Mouse (Mus musculus): ENCODE results near the gene Ece1. TPM values are rescaled to one million over a fixed set of nuclear protein-coding genes. Genes with fewer than 3 reads are reported as not detected.

Ece1 gene
- polyA plus RNA-seq, 1 experiment from 2014 or later, result 94.2 TPM

- DNase-seq (ENCODE audit: low spot score), result no peak
- ATAC-seq (replicated peaks; ENCODE audit: low FRiP score, low TSS enrichment, low read depth), result no peak
- H3K4me2 ChIP-seq (ENCODE audit: low read length), result no peak overlapping the region
- no peaks in the 10 kb centered on the region for H3K4me1 ChIP-seq (replicated peaks; ENCODE audit: control insufficient read depth, insufficient read depth, low read length)
- 72% methylated on average over 17 of the region's 17 CpGs for WGBS
- H3K27ac ChIP-seq (ENCODE audit: low read depth), result no peak overlapping the region
- 0 out of 2 replicates have a peak, but pooled peaks cover 2% of the 10 kb centered on the region for H3K9me3 ChIP-seq (ENCODE audit: control insufficient read depth, low read length)
- H3K4me3 ChIP-seq (ENCODE audit: low read depth, low read length), result no peak overlapping the region
- no peak overlapping the region for H3K9ac ChIP-seq (ENCODE audit: low read length)
- no peaks in the 10 kb centered on the region for H3K27me3 ChIP-seq (replicated peaks; ENCODE audit: control insufficient read depth, insufficient read depth, low read length)
- peaks cover 94% of the 10 kb centered on the region for H3K36me3 ChIP-seq (ENCODE audit: control insufficient read depth, insufficient read depth, low read length)
These were observed 80.1 kb downstream of the Ece1 start for GRCm38 (mm10) chr4:137941871-137942781.

DNA sequence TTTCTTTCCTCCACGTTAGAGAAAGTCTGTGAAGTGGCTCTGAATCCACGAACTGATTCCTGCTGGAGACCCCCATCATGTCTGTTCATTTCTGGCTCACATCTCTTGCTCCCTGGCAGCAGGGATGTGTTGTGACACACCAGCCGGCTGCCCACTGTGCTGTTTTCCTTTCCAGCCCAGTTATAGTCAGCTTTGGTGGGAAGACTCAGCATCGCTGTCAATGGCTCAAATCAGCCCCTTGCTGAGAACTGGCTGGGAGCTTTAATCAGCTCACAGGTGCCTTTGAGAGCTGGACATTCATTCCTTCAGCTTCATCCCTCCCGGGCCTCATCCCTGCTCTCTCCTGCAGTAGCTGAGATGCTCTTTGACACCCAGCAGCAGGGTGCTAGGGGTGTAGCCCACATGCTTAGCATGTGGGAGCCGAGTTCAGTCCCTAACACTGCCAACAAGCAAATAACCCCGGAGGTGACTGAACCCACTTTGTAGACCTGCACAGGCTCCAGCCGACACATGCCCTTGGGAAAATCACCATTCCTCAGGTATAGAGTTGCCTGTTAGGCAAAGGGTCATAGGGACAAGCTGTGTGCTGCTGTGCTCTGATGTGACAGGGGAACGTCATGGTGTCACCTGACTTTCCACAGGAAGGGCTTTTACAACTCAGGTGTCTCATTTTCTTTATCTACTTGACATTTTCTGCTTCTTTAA lies 80.9 kb downstream of the Ece1 start:
- 74% methylated on average over 9 of the region's 9 CpGs for WGBS
- Histone ChIP-seq H3K27ac (ENCODE audit: low read depth) (no peak overlapping the region), H3K9me3 (ENCODE audit: control insufficient read depth, low read length) (0 out of 2 replicates have a peak, but pooled peaks cover 2% of the 10 kb centered on the region), H3K4me2 (ENCODE audit: low read length) (no peak overlapping the region), H3K4me3 (ENCODE audit: low read depth, low read length) (no peak overlapping the region), H3K36me3 (ENCODE audit: control insufficient read depth, insufficient read depth, low read length) (peaks cover 93% of the 10 kb centered on the region), H3K9ac (ENCODE audit: low read length) (no peak overlapping the region), H3K4me1 (replicated peaks; ENCODE audit: control insufficient read depth, insufficient read depth, low read length) (no peaks in the 10 kb centered on the region), H3K27me3 (replicated peaks; ENCODE audit: control insufficient read depth, insufficient read depth, low read length) (no peaks in the 10 kb centered on the region)
- no peak for ATAC-seq (replicated peaks; ENCODE audit: low FRiP score, low TSS enrichment, low read depth)
- DNase-seq (ENCODE audit: low spot score), result no peak

DNA sequence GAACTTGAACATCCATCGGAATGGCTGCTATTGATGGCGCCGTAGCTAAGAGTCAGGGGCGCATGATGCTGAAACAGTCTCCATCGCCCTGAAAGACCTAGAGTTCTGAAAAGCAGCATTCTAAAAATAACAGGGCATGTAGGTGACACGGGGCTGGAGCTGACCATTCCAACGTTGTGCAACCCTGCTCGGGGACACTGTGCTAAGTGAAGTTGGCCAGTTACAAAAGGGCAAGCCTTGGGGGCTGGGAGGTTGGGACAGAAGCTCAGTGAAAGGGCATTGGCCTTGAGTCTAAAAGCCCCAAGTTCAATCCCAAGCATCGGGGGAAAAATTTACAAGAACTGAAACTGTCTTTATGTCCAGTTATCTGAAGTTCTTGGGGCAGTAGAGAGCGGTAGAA lies 81.5 kb downstream of the Ece1 start:
- no peaks in the 10 kb centered on the region for H3K27me3 ChIP-seq (replicated peaks; ENCODE audit: control insufficient read depth, insufficient read depth, low read length)
- ATAC-seq (replicated peaks; ENCODE audit: low FRiP score, low TSS enrichment, low read depth) (no peak), DNase-seq (ENCODE audit: low spot score) (no peak)
- WGBS, result 91% methylated on average over 10 of the region's 10 CpGs
- peaks cover 93% of the 10 kb centered on the region for H3K36me3 ChIP-seq (ENCODE audit: control insufficient read depth, insufficient read depth, low read length)
- no peak overlapping the region for H3K9ac ChIP-seq (ENCODE audit: low read length)
- no peak overlapping the region for H3K4me3 ChIP-seq (ENCODE audit: low read depth, low read length)
- no peaks in the 10 kb centered on the region for H3K4me1 ChIP-seq (replicated peaks; ENCODE audit: control insufficient read depth, insufficient read depth, low read length)
- 0 out of 2 replicates have a peak, but pooled peaks cover 2% of the 10 kb centered on the region for H3K9me3 ChIP-seq (ENCODE audit: control insufficient read depth, low read length)
- H3K4me2 ChIP-seq (ENCODE audit: low read length), result no peak overlapping the region
- no peak overlapping the region for H3K27ac ChIP-seq (ENCODE audit: low read depth)

GRCm38 (mm10) chr4:137945376-137945775 lies 83.3 kb downstream of the Ece1 start:
- 77% methylated on average over 4 of the region's 4 CpGs for WGBS
- H3K27ac ChIP-seq (ENCODE audit: low read depth), result no peak overlapping the region

DNA sequence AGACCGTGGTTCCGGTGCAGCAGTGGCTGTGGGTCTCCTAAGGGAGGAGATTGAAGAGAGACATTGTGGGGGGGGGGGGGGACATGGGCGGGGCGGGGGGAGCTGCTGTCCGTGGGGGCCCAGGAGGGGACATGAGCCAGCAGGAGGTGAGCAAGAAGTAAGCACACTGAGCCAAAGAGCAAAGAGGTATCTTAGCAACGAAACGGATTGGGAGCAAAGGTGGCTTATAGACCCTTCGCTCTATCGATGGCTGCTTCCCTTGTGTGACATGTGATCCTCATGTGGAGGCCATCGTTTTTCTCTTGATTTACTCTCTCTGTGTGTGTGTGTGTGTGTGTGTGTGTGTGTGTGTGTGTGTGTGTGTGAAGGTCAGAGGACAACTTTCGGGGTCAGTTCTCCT lies 84.4 kb downstream of the Ece1 start:
- Histone ChIP-seq H3K36me3 (ENCODE audit: control insufficient read depth, insufficient read depth, low read length) (peaks cover 92% of the 10 kb centered on the region), H3K4me2 (ENCODE audit: low read length) (no peak overlapping the region), H3K27ac (ENCODE audit: low read depth) (no peak overlapping the region), H3K27me3 (replicated peaks; ENCODE audit: control insufficient read depth, insufficient read depth, low read length) (no peaks in the 10 kb centered on the region), H3K9me3 (ENCODE audit: control insufficient read depth, low read length) (0 out of 2 replicates have a peak, but pooled peaks cover 2% of the 10 kb centered on the region), H3K4me1 (replicated peaks; ENCODE audit: control insufficient read depth, insufficient read depth, low read length) (no peaks in the 10 kb centered on the region), H3K4me3 (ENCODE audit: low read depth, low read length) (no peak overlapping the region), H3K9ac (ENCODE audit: low read length) (no peak overlapping the region)
- ATAC-seq (replicated peaks; ENCODE audit: low FRiP score, low TSS enrichment, low read depth) (0 out of 2 replicates have a peak, but pooled peaks have one; percentile 29), DNase-seq (ENCODE audit: low spot score) (no peak)
- 78% methylated on average over 10 of the region's 11 CpGs for WGBS

More at GRCm38 (mm10) chr4:137945376-137945775, 83.3 kb downstream of the Ece1 start:
- Histone ChIP-seq H3K4me3 (ENCODE audit: low read depth, low read length) (no peak overlapping the region), H3K36me3 (ENCODE audit: control insufficient read depth, insufficient read depth, low read length) (peaks cover 93% of the 10 kb centered on the region), H3K27me3 (replicated peaks; ENCODE audit: control insufficient read depth, insufficient read depth, low read length) (no peaks in the 10 kb centered on the region), H3K4me1 (replicated peaks; ENCODE audit: control insufficient read depth, insufficient read depth, low read length) (no peaks in the 10 kb centered on the region), H3K9me3 (ENCODE audit: control insufficient read depth, low read length) (0 out of 2 replicates have a peak, but pooled peaks cover 2% of the 10 kb centered on the region), H3K4me2 (ENCODE audit: low read length) (no peak overlapping the region), H3K9ac (ENCODE audit: low read length) (no peak overlapping the region)
- DNase-seq (ENCODE audit: low spot score) (no peak), ATAC-seq (replicated peaks; ENCODE audit: low FRiP score, low TSS enrichment, low read depth) (no peak)

- Histone ChIP-seq H3K4me3 (ENCODE audit: low read depth, low read length) (no peak overlapping the region), H3K4me2 (ENCODE audit: low read length) (no peak overlapping the region), H3K36me3 (ENCODE audit: control insufficient read depth, insufficient read depth, low read length) (peaks cover 91% of the 10 kb centered on the region), H3K4me1 (replicated peaks; ENCODE audit: control insufficient read depth, insufficient read depth, low read length) (no peaks in the 10 kb centered on the region), H3K9me3 (ENCODE audit: control insufficient read depth, low read length) (no peaks in the 10 kb centered on the region), H3K27me3 (replicated peaks; ENCODE audit: control insufficient read depth, insufficient read depth, low read length) (no peaks in the 10 kb centered on the region), H3K27ac (ENCODE audit: low read depth) (no peak overlapping the region), H3K9ac (ENCODE audit: low read length) (no peak overlapping the region)
- 26% methylated on average over 4 of the region's 4 CpGs for WGBS
- DNase-seq (ENCODE audit: low spot score) (peak; percentile 93), ATAC-seq (replicated peaks; ENCODE audit: low FRiP score, low TSS enrichment, low read depth) (no peak)
These were observed 90.8 kb downstream of the Ece1 start for GRCm38 (mm10) chr4:137952840-137953239.

DNA sequence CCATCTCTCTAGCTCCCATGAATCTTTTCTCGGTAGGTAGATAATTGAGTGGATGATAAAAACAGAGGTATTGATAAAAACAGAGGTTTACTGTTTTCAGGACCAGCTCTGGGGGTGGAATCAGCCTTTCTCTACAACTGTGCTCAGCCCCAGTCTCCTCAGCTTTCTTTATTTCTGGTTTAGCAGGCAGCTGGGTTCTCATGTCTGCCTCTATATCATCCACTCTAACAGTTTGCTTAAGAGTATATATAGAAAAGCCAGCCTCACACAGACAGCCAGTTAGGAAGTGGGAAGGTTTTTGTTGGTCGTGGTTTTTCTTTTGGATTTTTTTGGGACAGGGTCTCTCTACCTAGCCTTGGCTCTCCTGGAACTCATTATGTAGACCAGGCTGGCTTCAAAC lies 92.1 kb downstream of the Ece1 start:
- ATAC-seq (replicated peaks; ENCODE audit: low FRiP score, low TSS enrichment, low read depth) (no peak), DNase-seq (ENCODE audit: low spot score) (no peak)
- H3K4me3 ChIP-seq (ENCODE audit: low read depth, low read length), result no peak overlapping the region
- no peak overlapping the region for H3K4me2 ChIP-seq (ENCODE audit: low read length)
- 0 out of 2 replicates have a peak, but pooled peaks cover 2% of the 10 kb centered on the region for H3K9me3 ChIP-seq (ENCODE audit: control insufficient read depth, low read length)
- no peaks in the 10 kb centered on the region for H3K4me1 ChIP-seq (replicated peaks; ENCODE audit: control insufficient read depth, insufficient read depth, low read length)
- no peaks in the 10 kb centered on the region for H3K27me3 ChIP-seq (replicated peaks; ENCODE audit: control insufficient read depth, insufficient read depth, low read length)
- peaks cover 89% of the 10 kb centered on the region for H3K36me3 ChIP-seq (ENCODE audit: control insufficient read depth, insufficient read depth, low read length)
- WGBS, result 82% methylated on average over 2 of the region's 2 CpGs
- no peak overlapping the region for H3K9ac ChIP-seq (ENCODE audit: low read length)
- H3K27ac ChIP-seq (ENCODE audit: low read depth), result no peak overlapping the region

DNA sequence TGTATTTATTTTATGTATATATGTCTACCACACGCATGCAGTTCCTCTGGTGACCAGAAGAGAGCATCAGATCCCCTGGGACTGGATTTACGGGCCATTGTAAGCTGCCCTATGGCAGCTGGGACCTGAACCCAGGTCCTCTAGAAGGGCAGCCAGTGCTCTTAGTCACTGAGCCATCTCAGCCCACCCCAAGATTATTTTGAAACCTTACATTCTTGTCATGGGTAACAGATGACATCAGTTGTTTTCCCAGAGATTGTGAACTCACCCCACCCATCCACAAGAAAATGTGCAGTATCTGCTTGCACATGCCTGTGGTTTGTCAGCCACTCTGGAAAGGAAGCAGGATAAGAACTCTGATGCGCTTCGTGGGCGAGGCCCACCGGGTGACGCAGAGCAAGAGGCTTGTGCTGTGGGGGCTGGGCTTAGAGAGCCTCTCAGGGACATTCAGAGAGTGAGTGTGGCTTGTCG lies 92.9 kb downstream of the Ece1 start:
- 77% methylated on average over 8 of the region's 8 CpGs for WGBS
- H3K27ac ChIP-seq (ENCODE audit: low read depth), result no peak overlapping the region
- no peak overlapping the region for H3K4me2 ChIP-seq (ENCODE audit: low read length)
- ATAC-seq (replicated peaks; ENCODE audit: low FRiP score, low TSS enrichment, low read depth), result no peak
- H3K27me3 ChIP-seq (replicated peaks; ENCODE audit: control insufficient read depth, insufficient read depth, low read length), result no peaks in the 10 kb centered on the region
- no peaks in the 10 kb centered on the region for H3K4me1 ChIP-seq (replicated peaks; ENCODE audit: control insufficient read depth, insufficient read depth, low read length)
- no peak for DNase-seq (ENCODE audit: low spot score)
- peaks cover 6% of the 10 kb centered on the region; the same call in 1 of the 2 replicates for H3K9me3 ChIP-seq (ENCODE audit: control insufficient read depth, low read length)
- no peak overlapping the region for H3K4me3 ChIP-seq (ENCODE audit: low read depth, low read length)
- H3K36me3 ChIP-seq (ENCODE audit: control insufficient read depth, insufficient read depth, low read length), result peaks cover 89% of the 10 kb centered on the region
- no peak overlapping the region for H3K9ac ChIP-seq (ENCODE audit: low read length)
